Mouse (Mus musculus) heart, adult 2 months (tissue): ENCODE results near the gene Rnaseh2c. TPM values are rescaled to one million over a fixed set of nuclear protein-coding genes. Genes with fewer than 3 reads are reported as not detected.
A peak's percentile ranks its signal among the peaks of the same experiment; 100 is the strongest.

ENCODE experiments used
- DNase-seq, 2 experiments: peaks; one replicate each; pipeline ENCODE4 v3.0.0; 2021
- H3K27ac ChIP-seq: fragments of 200-600 bp; 2 replicates; pipeline ENCODE4 v1.8.1; 2022
- H3K27me3 ChIP-seq: fragments of 200-500 bp; 2 replicates; pipeline ENCODE4 v1.6.1; 2012; ENCODE audit warnings: mild to moderate bottlenecking, low read length, inconsistent platforms, mixed read lengths; ENCODE audit not compliant: control insufficient read depth, insufficient read depth
- H3K36me3 ChIP-seq: fragments of 200-500 bp; 2 replicates; pipeline ENCODE4 v1.6.1; 2012; ENCODE audit warnings: low read length, inconsistent platforms; ENCODE audit not compliant: control insufficient read depth, insufficient read depth
- H3K4me1 ChIP-seq: fragments of 200-500 bp; 2 replicates; pipeline ENCODE4 v1.6.1; 2011; ENCODE audit warnings: low read length; ENCODE audit not compliant: control insufficient read depth, insufficient read depth
- H3K4me3 ChIP-seq: fragments of 200-600 bp; 2 replicates; pipeline ENCODE4 v1.8.1; 2022
- H3K79me2 ChIP-seq: fragments of 200-500 bp; replicated peaks from 2 replicates; pipeline ENCODE4 v1.6.1; 2012; ENCODE audit warnings: mild to moderate bottlenecking, inconsistent platforms, low read length, moderate library complexity, mixed read lengths; ENCODE audit not compliant: control insufficient read depth, insufficient read depth
- H3K9ac ChIP-seq: fragments of 200-500 bp; 2 replicates; pipeline ENCODE4 v1.6.1; 2012; ENCODE audit warnings: low read depth, mild to moderate bottlenecking, control low read depth, inconsistent platforms, low read length, mixed read lengths
- CTCF ChIP-seq: fragments of 200-600 bp; IDR thresholded peaks from 2 replicates; pipeline ENCODE4 v1.8.1; 2022; ENCODE audit warnings: antibody characterized with exemption, mild to moderate bottlenecking, moderate library complexity
- EP300 ChIP-seq: fragments of 200-500 bp; IDR thresholded peaks from 2 replicates; pipeline ENCODE4 v1.6.1; 2011; ENCODE audit warnings: low read depth, low read length, control low read depth; ENCODE audit not compliant: insufficient read depth
- POLR2A ChIP-seq: fragments of 200-500 bp; IDR thresholded peaks from 2 replicates; pipeline ENCODE4 v1.6.1; 2011; ENCODE audit warnings: mild to moderate bottlenecking, low read depth, low read length, control low read depth; ENCODE audit not compliant: insufficient read depth
- WGBS: fragments of 180-500 bp; shearing (Covaris S2); methylation state at CpG from one replicate; pipeline ENCODE4 v1.1.7; 2018; 5-methylcytosine and 5-hydroxymethylcytosine counted together
- intact Hi-C: fragments of 180-260 bp; cut with DNase I; formaldehyde crosslinking; loops from one replicate; pipeline ENCODE4 v1.15.1; 2025
- polyA plus RNA-seq: library from polyadenylated mRNA; depleted of rRNA; stranded (reverse); fragments of >200 nt; gene quantifications from 2 replicates; pipeline ENCODE4 v1.2.3, GENCODE M21; 2012
- total RNA-seq, 2 experiments: library from RNA; stranded (reverse); gene quantifications; 2 replicates each; pipeline ENCODE4 v1.2.3; 2021

Gene Rnaseh2c
- total and polyA plus RNA-seq, 3 experiments = 37.1 to 58.6 (median 50.2) TPM

- H3K27ac ChIP-seq = no peak overlapping the region
- TF ChIP-seq POLR2A (no peak), EP300 (no peak), CTCF (peak; percentile 43)
- no peaks in the 10 kb centered on the region for H3K36me3 ChIP-seq
- no peak overlapping the region for H3K9ac ChIP-seq
- intact Hi-C loops = no loop called here
- no peaks in the 10 kb centered on the region for H3K79me2 ChIP-seq
- no peak overlapping the region for H3K4me3 ChIP-seq
- no peaks in the 10 kb centered on the region for H3K27me3 ChIP-seq
- H3K4me1 ChIP-seq = no peaks in the 10 kb centered on the region
- no peak for DNase-seq
- WGBS = 63% methylated on average over 9 of the region's 9 CpGs
Observed at GRCm38 (mm10) chr19:5589159-5589558, 12.5 kb upstream of the Rnaseh2c start.

- no peaks in the 10 kb centered on the region for H3K4me1 ChIP-seq
- no peak overlapping the region for H3K9ac ChIP-seq
- no peak overlapping the region for H3K27ac ChIP-seq
- WGBS = 86% methylated on average over 6 of the region's 6 CpGs
- TF ChIP-seq EP300 = no peak
- TF ChIP-seq POLR2A = no peak
- TF ChIP-seq CTCF = no peak
- no peaks in the 10 kb centered on the region for H3K79me2 ChIP-seq
- H3K27me3 ChIP-seq = no peaks in the 10 kb centered on the region
- no peak for DNase-seq
- intact Hi-C loops = no loop called here
- H3K36me3 ChIP-seq = no peaks in the 10 kb centered on the region
- H3K4me3 ChIP-seq = no peak overlapping the region
Observed at GRCm38 (mm10) chr19:5591888-5592287, 9.8 kb upstream of the Rnaseh2c start.

GRCm38 (mm10) chr19:5599224-5599623 lies 2.4 kb upstream of the Rnaseh2c start:
- no peak for TF ChIP-seq EP300
- TF ChIP-seq CTCF = no peak
- no peak for TF ChIP-seq POLR2A
- 62% methylated on average over 4 of the region's 4 CpGs for WGBS
- no peak overlapping the region for H3K4me3 ChIP-seq
- no peaks in the 10 kb centered on the region for H3K36me3 ChIP-seq
- no peak for DNase-seq
- no peaks in the 10 kb centered on the region for H3K79me2 ChIP-seq
- peaks cover 5% of the 10 kb centered on the region for H3K4me1 ChIP-seq
- intact Hi-C loops = no loop called here
- H3K9ac ChIP-seq = no peak overlapping the region
- H3K27ac ChIP-seq = no peak overlapping the region
- H3K27me3 ChIP-seq = no peaks in the 10 kb centered on the region

- TF ChIP-seq POLR2A (no peak), EP300 (no peak), CTCF (no peak)
- Histone ChIP-seq H3K9ac (no peak overlapping the region), H3K79me2 (no peaks in the 10 kb centered on the region), H3K27ac (no peak overlapping the region), H3K4me1 (peaks cover 5% of the 10 kb centered on the region), H3K4me3 (no peak overlapping the region), H3K36me3 (no peaks in the 10 kb centered on the region), H3K27me3 (no peaks in the 10 kb centered on the region)
- no peak for DNase-seq
- 87% methylated on average over 7 of the region's 7 CpGs for WGBS
- intact Hi-C loops = no loop called here
Observed at GRCm38 (mm10) chr19:5603664-5604063, 2.0 kb downstream of the Rnaseh2c start.

GRCm38 (mm10) chr19:5605126-5605525 lies 3.5 kb downstream of the Rnaseh2c start:
- H3K4me3 ChIP-seq = no peak overlapping the region
- H3K79me2 ChIP-seq = no peaks in the 10 kb centered on the region
- peaks cover 7% of the 10 kb centered on the region for H3K4me1 ChIP-seq
- no peak overlapping the region for H3K27ac ChIP-seq
- intact Hi-C loops = no loop called here
- no peak overlapping the region for H3K9ac ChIP-seq
- no peak for DNase-seq
- no peaks in the 10 kb centered on the region for H3K36me3 ChIP-seq
- H3K27me3 ChIP-seq = no peaks in the 10 kb centered on the region
- TF ChIP-seq POLR2A (no peak), EP300 (no peak), CTCF (no peak)
- WGBS = 88% methylated on average over 7 of the region's 7 CpGs

GRCm38 (mm10) chr19:5606196-5606595 lies 4.5 kb downstream of the Rnaseh2c start:
- 73% methylated on average over 8 of the region's 8 CpGs for WGBS

More at GRCm38 (mm10) chr19:5606196-5606595, 4.5 kb downstream of the Rnaseh2c start:
- no peak for TF ChIP-seq EP300
- 0 out of 2 replicates have a peak, but pooled peaks have one; percentile 8 for TF ChIP-seq CTCF
- Histone ChIP-seq H3K27ac (no peak overlapping the region), H3K79me2 (no peaks in the 10 kb centered on the region), H3K36me3 (no peaks in the 10 kb centered on the region), H3K4me1 (peaks cover 9% of the 10 kb centered on the region), H3K9ac (no peak overlapping the region), H3K4me3 (no peak overlapping the region), H3K27me3 (no peaks in the 10 kb centered on the region)
- intact Hi-C loops = no loop called here
- DNase-seq = no peak
